Mouse (Mus musculus): ENCODE measurements at regions not wholly inside any gene's neighbourhood (a gene's known extent, or its start where the extent isn't known, plus 50 kb on each side); places are given as distances from the start of the nearest gene placed in this dataset.
A peak's percentile ranks its signal among the peaks of the same experiment; 100 is the strongest.

GRCm38 (mm10) chr19:15649368-15649767, 297.8 kb downstream of the Psat1 start:
- peak in 1 of 2 experiments; percentile 40 for DNase-seq (ENCODE audit: low spot score in 2 of 2)

- DNase-seq (ENCODE audit: low spot score in 2 of 2): peak in 1 of 2 experiments; percentile 18
Measured at GRCm38 (mm10) chr19:15647313-15647712, 299.8 kb downstream of the Psat1 start.

DNA sequence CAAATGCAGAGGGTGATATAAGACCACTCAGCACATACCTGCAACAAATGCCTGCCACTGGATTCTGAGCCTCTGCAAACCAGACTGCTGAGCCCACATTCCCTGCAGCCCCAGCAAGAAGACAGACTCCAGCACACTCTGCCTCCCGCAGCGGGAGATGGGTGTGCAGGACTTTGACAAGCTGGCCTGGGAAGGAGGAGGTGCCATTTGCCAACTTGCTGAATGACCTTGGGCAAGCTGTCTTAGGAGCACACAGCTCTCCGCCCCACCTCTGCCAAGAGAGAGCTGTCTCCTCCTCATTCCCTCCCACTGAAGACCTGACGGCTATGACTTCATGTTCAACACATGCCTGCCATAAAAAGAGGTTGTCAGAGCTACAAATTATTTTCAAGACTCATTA, 302.4 kb downstream of the Psat1 start:
- DNase-seq (ENCODE audit: low spot score in 2 of 2): no peak

- DNase-seq (ENCODE audit: low spot score in 2 of 2): peak; percentile 62 to 76
Measured at GRCm38 (mm10) chr19:15617233-15617915, 329.8 kb downstream of the Psat1 start.

DNA sequence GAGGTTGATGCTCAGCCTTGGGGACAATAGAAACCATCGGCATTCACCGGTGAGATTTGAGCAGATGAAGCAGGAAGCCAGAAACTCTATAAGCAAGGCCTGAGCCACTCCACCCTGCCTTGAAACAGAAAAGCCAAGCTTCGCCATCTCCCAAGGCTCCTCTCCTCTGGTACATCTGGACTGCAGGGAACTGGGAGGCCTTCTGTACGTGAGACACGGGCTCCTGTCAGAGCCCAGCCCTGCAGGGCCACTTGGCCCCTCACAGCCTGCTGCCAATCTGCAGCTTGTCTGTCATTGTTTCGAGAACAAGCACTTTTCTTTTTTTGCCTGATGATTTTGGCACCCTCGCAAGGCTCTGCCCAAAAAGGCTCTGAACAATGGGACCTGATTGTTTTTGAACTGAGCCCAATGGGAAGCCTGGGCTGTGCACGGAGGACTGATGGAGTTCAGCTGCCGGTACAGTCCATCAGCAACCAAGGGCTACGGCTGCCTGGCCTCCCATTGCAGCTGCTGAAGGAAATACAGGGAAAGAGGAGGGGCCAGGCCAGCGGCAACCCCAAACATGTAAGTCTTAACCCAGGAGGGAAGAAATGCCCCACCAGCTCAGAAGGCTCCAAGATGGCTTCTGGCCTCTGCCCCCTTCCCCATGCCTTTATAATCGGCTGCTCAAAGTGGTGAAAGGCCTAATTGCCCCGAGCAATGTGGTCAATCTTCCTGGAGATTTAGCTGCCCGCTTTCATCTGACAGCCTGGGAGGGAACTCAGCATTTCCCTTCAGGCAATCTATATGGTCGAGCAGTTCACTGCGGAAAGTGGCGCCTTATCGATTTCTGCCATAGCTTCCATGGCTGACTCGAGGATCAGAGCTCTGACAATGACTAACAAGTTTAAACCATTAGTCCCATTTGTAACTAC, 332.2 kb downstream of the Psat1 start:
- DNase-seq (ENCODE audit: low spot score in 2 of 2): peak; percentile 23 to 40

DNA sequence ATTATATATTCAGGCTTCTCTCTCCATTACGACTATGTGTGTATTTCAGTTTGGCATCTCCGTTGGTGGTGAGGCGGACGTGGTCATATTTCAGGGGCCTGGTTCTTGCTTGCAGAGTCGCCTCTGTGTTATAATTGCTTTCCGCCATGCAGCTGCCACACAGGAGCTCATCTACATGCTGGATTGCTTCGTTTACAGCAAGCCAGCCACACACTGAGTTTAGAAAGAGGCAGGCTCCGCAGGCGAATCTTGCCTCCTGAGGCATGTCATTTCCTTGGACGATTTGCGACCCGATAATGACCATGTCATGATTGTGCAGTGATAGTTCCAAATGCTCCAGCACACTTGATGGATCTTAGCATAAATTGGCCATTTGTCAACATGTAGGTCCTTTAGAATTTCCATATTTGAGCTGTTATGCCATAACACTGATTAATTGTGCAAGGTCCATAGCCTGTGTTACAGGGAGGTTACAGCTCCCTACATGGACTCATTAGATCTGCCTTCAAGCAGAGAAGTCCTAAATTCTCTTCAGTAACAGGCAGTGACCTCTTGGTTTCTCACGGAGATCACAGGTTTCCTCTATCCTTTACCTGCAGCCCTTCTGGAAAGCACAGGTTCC, 335.9 kb downstream of the Psat1 start:
- no peak for DNase-seq (ENCODE audit: low spot score in 2 of 2)

- DNase-seq (ENCODE audit: low spot score in 2 of 2): no peak
Measured at GRCm38 (mm10) chr19:15606440-15606839, 340.7 kb downstream of the Psat1 start.

DNA sequence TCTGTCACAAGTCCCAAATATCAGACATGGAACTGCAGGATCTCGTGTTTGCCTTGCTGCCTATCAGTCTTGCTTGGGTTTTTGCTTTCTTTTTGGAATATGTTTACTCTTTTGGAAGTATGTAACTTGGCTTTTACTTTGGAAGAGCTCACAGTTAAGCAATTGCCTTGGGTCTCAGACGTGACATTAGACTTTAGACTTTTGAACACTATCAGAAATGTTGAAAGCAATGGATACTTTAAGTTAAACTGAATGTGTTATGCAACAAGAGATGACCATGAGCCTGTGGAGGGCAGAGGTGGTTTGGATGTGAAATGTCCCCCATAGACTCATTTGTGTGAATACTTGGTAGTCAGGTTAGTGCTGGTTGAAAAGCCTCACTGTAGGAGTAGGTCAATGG, 354.3 kb downstream of the Psat1 start:
- DNase-seq (ENCODE audit: low spot score in 2 of 2): no peak

GRCm38 (mm10) chr19:15583782-15584693, 363.1 kb downstream of the Psat1 start:
- no peak for DNase-seq (ENCODE audit: low spot score in 2 of 2)

GRCm38 (mm10) chr19:15583106-15583781, 363.9 kb downstream of the Psat1 start:
- DNase-seq (ENCODE audit: low spot score in 2 of 2): no peak

- no peak for DNase-seq (ENCODE audit: low spot score in 2 of 2)
Measured at GRCm38 (mm10) chr19:15571204-15571603, 375.9 kb downstream of the Psat1 start.

DNA sequence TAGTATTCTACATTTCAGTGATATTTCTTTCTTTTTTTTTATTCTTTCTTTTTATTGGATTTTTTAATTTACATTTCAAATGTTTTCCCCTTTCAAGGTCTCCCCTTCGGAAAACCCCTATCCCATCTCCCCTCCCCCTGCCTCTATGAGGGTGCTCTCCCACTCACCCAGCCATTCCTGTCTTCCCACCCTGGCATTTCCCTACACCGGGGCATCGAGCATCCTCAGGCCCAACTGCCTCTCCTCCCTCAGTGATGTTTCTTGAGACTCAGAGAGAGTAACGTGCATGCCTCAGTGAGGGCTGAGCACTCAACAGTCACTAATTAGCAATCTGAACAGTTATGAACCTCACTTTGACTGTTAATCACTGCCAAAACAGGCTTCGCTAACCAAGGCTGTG, 385.6 kb downstream of the Psat1 start:
- no peak for DNase-seq (ENCODE audit: low spot score in 2 of 2)

DNA sequence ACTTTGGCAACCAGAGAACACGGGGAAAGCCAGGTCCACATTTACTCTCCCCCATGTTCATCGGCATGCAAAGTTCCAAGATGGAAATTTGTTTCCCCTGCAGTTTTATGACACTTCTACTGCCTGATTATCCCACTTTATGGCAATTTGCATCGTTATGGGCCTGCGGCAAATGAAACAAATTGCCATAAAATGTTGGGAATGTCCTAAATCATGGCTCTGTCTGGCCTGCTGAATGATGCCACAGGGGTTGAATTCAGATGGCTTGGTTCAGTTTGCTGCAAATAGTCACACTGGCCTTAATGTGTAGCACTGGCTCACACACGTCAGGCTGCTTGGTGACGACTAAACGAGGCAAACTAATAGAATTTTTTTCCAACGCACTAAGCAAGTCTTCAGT, 393.2 kb downstream of the Psat1 start:
- peak in 1 of 2 experiments; percentile 4 for DNase-seq (ENCODE audit: low spot score in 2 of 2)

GRCm38 (mm10) chr19:15517853-15518252, 429.3 kb downstream of the Psat1 start:
- no peak for DNase-seq (ENCODE audit: low spot score in 2 of 2)

- peak in 1 of 2 experiments; percentile 18 for DNase-seq (ENCODE audit: low spot score in 2 of 2)
Measured at GRCm38 (mm10) chr19:15516566-15517305, 430.4 kb downstream of the Psat1 start.

DNA sequence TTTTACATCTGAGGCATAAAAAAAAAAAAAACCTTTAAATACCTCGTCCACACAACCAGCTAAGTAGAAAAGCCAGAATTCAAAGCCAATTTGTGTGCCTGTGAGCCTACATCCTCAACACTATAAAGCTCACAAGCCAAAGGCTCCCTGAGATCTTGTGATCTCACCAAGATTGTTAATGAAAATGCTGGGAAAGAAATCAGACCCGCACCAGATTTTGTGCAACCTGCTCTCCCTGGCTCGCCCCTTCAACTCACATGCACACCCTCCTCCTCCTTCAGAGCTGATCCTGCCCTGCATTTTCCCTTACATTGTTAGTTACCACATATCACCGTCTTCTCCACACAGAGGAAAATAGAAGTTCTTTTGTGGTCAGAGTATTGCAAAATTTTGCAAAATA, 433.9 kb downstream of the Psat1 start:
- DNase-seq (ENCODE audit: low spot score in 2 of 2): no peak

GRCm38 (mm10) chr19:15510395-15510794, 436.7 kb downstream of the Psat1 start:
- peak in 1 of 2 experiments; percentile 20 for DNase-seq (ENCODE audit: low spot score in 2 of 2)

- DNase-seq (ENCODE audit: low spot score in 2 of 2): no peak
Measured at GRCm38 (mm10) chr19:15502985-15503354, 444.2 kb downstream of the Psat1 start.

DNA sequence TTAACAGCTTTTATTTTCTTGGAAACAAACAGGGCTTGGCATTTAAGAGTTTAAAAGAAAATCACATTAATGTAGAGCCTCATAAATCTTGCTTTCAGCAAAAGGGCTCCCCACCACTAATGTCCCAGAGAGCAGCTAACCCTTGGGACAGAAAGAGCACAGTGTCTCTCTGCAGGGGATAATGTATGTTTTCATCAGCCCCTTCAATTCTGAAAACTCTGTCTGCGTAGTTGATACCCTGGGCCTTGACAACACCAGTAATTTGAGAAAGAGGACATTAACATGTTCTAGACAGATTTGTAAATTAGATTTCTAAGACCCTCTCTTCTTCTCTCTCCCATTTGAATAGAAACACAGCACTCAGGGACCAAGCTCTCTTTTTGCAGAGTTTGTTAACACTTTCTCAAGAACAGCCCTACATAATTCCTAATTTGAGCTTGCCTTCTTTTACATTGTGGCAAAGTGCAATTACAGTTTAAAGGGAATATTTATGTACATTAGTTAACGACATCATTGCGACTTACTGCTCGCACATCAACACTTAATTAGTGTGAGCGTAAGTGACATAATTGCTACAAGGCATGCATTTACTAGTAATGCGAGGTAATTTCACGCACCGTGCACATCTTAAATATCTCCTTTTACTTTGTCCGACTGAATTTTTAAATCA, 444.7 kb downstream of the Psat1 start:
- DNase-seq (ENCODE audit: low spot score in 2 of 2): no peak

Measured in layer of hippocampus, postnatal 14 days (tissue).